Mouse (Mus musculus): Measurements from ENCODE around the gene Ctnna3. TPM values are rescaled to one million over a fixed set of nuclear protein-coding genes. Genes with fewer than 3 reads are reported as not detected.

Ctnna3 gene
- polyA plus RNA-seq, 1 experiment = 0.25 TPM

DNA sequence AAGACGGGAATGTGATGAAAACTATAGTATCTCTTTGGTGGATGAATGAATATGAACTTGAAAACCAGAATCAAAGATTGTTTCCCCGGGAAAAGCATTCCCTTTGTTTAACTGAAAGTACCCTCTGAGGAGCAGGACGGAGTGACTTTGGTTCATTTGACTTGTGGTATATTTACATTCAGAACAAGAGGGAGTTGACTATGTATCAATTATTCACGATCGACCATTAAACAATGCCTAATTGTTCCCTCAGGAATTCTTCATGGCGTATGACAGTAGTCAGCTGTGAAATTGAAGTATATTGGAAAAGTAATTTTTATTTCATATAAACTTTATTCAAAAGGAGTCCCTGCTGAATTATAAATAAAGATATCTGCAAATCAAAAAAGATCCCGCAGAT lies 341.8 kb downstream of the Ctnna3 start:
- TF ChIP-seq CTCF (IDR thresholded peaks at IDR 0.05; ENCODE audit: borderline replicate concordance, extremely low read depth, insufficient read depth, insufficient read length) (no peak), POLR2A (IDR thresholded peaks at IDR 0.05; ENCODE audit: borderline replicate concordance, extremely low read depth, insufficient read depth, insufficient read length, poor library complexity, severe bottlenecking) (no peak)
- peak; percentile 11 for DNase-seq (ENCODE audit: low read depth)

DNA sequence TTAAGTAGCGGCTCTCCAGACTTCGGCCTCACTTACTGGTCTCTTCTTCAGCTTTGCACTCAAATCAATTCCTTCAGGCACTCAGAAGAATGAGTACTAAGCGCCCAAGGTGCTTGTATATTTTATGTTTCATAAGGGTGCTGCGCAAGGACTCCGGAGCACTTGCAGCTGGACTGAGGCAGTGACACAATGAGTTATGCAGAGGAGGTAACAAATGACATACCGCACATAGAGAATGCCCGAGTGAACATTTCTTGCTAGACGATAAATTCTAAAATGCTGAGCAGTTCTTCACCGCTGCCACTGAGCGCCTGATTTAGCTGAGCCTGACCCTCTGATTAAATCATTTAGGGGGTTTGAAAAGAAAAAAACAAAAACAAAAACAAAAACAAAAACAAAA lies 342.2 kb downstream of the Ctnna3 start:
- DNase-seq (ENCODE audit: low read depth) = no peak
- TF ChIP-seq POLR2A (IDR thresholded peaks at IDR 0.05; ENCODE audit: borderline replicate concordance, extremely low read depth, insufficient read depth, insufficient read length, poor library complexity, severe bottlenecking) (no peak), CTCF (IDR thresholded peaks at IDR 0.05; ENCODE audit: borderline replicate concordance, extremely low read depth, insufficient read depth, insufficient read length) (no peak)

DNA sequence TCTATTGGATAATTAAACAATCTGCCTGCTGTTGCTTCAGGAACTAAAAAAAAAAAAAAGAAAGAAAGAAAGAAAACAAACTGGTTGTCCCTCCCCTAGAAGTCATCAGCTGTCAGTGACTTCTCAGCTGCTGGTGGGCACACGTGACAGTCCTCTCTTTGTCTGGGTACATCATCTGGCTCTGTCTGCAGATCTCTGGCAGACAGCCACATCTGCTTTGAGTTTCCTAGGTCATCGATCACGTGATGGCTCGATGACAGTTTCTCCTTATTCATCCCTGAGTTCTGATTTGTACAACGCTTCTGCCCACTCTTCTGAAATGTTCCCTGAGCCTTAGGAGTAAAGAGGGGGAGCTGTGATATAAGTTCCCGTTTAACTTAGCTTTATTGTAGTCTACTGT lies 352.1 kb downstream of the Ctnna3 start:
- TF ChIP-seq CTCF (IDR thresholded peaks at IDR 0.05; ENCODE audit: borderline replicate concordance, extremely low read depth, insufficient read depth, insufficient read length) = no peak
- peak; percentile 34 for DNase-seq (ENCODE audit: low read depth)

- no peak for TF ChIP-seq CTCF (IDR thresholded peaks at IDR 0.05; ENCODE audit: borderline replicate concordance, extremely low read depth, insufficient read depth, insufficient read length)
- TF ChIP-seq POLR2A (IDR thresholded peaks at IDR 0.05; ENCODE audit: borderline replicate concordance, extremely low read depth, insufficient read depth, insufficient read length, poor library complexity, severe bottlenecking) = no peak
Measured at GRCm38 (mm10) chr10:63784808-63785535, 355.1 kb downstream of the Ctnna3 start.

GRCm38 (mm10) chr10:63786390-63786789 lies 356.5 kb downstream of the Ctnna3 start:
- no peak for DNase-seq (ENCODE audit: low read depth)
- TF ChIP-seq POLR2A (IDR thresholded peaks at IDR 0.05; ENCODE audit: borderline replicate concordance, extremely low read depth, insufficient read depth, insufficient read length, poor library complexity, severe bottlenecking) = no peak
- TF ChIP-seq CTCF (IDR thresholded peaks at IDR 0.05; ENCODE audit: borderline replicate concordance, extremely low read depth, insufficient read depth, insufficient read length) = no peak

More at GRCm38 (mm10) chr10:63784808-63785535, 355.1 kb downstream of the Ctnna3 start:
- DNase-seq (ENCODE audit: low read depth) = peak; percentile 9

DNA sequence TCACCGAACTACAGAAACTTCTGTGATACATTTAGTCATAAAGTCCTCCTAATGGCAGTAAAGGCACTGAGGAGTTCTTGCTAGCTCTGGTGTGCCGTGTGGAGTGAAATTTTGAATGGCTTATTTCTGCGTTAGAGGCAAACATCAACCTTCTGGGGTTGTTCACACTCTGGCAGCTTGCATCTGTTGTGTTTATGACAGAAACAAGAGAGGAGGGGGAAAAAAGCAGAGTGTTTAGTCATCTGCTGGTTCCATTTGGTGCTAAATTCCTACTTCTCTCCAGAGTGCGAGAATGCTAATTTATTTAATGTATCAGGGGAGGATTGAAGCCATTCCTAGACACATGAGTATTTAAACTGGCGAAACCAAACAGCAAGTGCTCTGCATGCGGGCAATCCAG lies 374.0 kb downstream of the Ctnna3 start:
- TF ChIP-seq POLR2A (IDR thresholded peaks at IDR 0.05; ENCODE audit: borderline replicate concordance, extremely low read depth, insufficient read depth, insufficient read length, poor library complexity, severe bottlenecking) (no peak), CTCF (IDR thresholded peaks at IDR 0.05; ENCODE audit: borderline replicate concordance, extremely low read depth, insufficient read depth, insufficient read length) (no peak)
- peak; percentile 89 for DNase-seq (ENCODE audit: low read depth)

GRCm38 (mm10) chr10:63805551-63805950 lies 375.7 kb downstream of the Ctnna3 start:
- DNase-seq (ENCODE audit: low read depth) = peak; percentile 58
- TF ChIP-seq CTCF (IDR thresholded peaks at IDR 0.05; ENCODE audit: borderline replicate concordance, extremely low read depth, insufficient read depth, insufficient read length) (no peak), POLR2A (IDR thresholded peaks at IDR 0.05; ENCODE audit: borderline replicate concordance, extremely low read depth, insufficient read depth, insufficient read length, poor library complexity, severe bottlenecking) (no peak)

GRCm38 (mm10) chr10:63806254-63806653 lies 376.4 kb downstream of the Ctnna3 start:
- DNase-seq (ENCODE audit: low read depth) = peak; percentile 20
- TF ChIP-seq POLR2A (IDR thresholded peaks at IDR 0.05; ENCODE audit: borderline replicate concordance, extremely low read depth, insufficient read depth, insufficient read length, poor library complexity, severe bottlenecking) = no peak
- no peak for TF ChIP-seq CTCF (IDR thresholded peaks at IDR 0.05; ENCODE audit: borderline replicate concordance, extremely low read depth, insufficient read depth, insufficient read length)

GRCm38 (mm10) chr10:63810043-63810617 lies 380.2 kb downstream of the Ctnna3 start:
- TF ChIP-seq CTCF (IDR thresholded peaks at IDR 0.05; ENCODE audit: borderline replicate concordance, extremely low read depth, insufficient read depth, insufficient read length) (no peak), POLR2A (IDR thresholded peaks at IDR 0.05; ENCODE audit: borderline replicate concordance, extremely low read depth, insufficient read depth, insufficient read length, poor library complexity, severe bottlenecking) (no peak)
- peak; percentile 49 for DNase-seq (ENCODE audit: low read depth)

GRCm38 (mm10) chr10:63839011-63839410 lies 409.1 kb downstream of the Ctnna3 start:
- DNase-seq (ENCODE audit: low read depth) = peak; percentile 75
- TF ChIP-seq CTCF (IDR thresholded peaks at IDR 0.05; ENCODE audit: borderline replicate concordance, extremely low read depth, insufficient read depth, insufficient read length) (no peak), POLR2A (IDR thresholded peaks at IDR 0.05; ENCODE audit: borderline replicate concordance, extremely low read depth, insufficient read depth, insufficient read length, poor library complexity, severe bottlenecking) (no peak)

GRCm38 (mm10) chr10:63851946-63852345 lies 422.0 kb downstream of the Ctnna3 start:
- DNase-seq (ENCODE audit: low read depth) = peak; percentile 4
- no peak for TF ChIP-seq POLR2A (IDR thresholded peaks at IDR 0.05; ENCODE audit: borderline replicate concordance, extremely low read depth, insufficient read depth, insufficient read length, poor library complexity, severe bottlenecking)
- TF ChIP-seq CTCF (IDR thresholded peaks at IDR 0.05; ENCODE audit: borderline replicate concordance, extremely low read depth, insufficient read depth, insufficient read length) = no peak

DNA sequence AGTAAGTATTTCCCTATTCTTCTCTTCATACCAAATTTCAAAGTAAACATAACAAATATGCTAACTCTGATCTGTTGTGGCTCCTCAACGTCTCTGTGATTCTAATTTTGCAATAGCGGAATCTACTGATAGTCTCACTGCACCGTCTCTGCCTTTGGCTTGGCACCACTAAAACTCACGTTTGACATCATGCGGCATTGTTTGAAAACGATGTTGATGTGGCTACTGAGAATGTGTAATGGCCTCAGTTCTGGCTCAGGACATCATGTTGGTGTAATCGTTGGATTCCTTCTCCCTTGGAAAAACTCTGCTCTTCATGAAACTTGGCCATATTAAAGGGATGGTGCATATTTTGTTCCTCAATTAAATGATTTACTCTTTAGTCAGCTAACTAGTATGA lies 439.2 kb downstream of the Ctnna3 start:
- DNase-seq (ENCODE audit: low read depth) = no peak
- no peak for TF ChIP-seq CTCF (IDR thresholded peaks at IDR 0.05; ENCODE audit: borderline replicate concordance, extremely low read depth, insufficient read depth, insufficient read length)
- TF ChIP-seq POLR2A (IDR thresholded peaks at IDR 0.05; ENCODE audit: borderline replicate concordance, extremely low read depth, insufficient read depth, insufficient read length, poor library complexity, severe bottlenecking) = no peak

Measured in brain, embryonic 14.5 days (tissue).